Mouse (Mus musculus): ENCODE data around the gene Cct3. TPM values are rescaled to one million over a fixed set of nuclear protein-coding genes. Genes with fewer than 3 reads are reported as not detected.

The Cct3 gene
- polyA plus RNA-seq, 1 experiment from 2014 or later, result 151 TPM

GRCm38 (mm10) chr3:88350732-88351131, 53.8 kb downstream of the Cct3 start:
- ATAC-seq (no peak), DNase-seq (no peak)
- Histone ChIP-seq H3K27ac (ENCODE audit: low read depth) (no peak overlapping the region), H3K4me3 (ENCODE audit: low read depth, low read length) (no peak overlapping the region), H3K36me3 (replicated peaks; ENCODE audit: insufficient read depth, low read length) (peaks cover 96% of the 10 kb centered on the region), H3K4me2 (ENCODE audit: low read depth, low read length) (no peak overlapping the region), H3K9ac (replicated peaks) (no peak overlapping the region), H3K9me3 (ENCODE audit: low read length) (no peaks in the 10 kb centered on the region), H3K4me1 (ENCODE audit: insufficient read depth) (no peaks in the 10 kb centered on the region), H3K27me3 (ENCODE audit: insufficient read depth, low read length) (no peaks in the 10 kb centered on the region)
- 92% methylated on average over 13 of the region's 13 CpGs for WGBS (ENCODE audit: insufficient replicate concordance)
- TF ChIP-seq CTCF (IDR thresholded peaks at IDR 0.05; ENCODE audit: low read depth), result no peak

GRCm38 (mm10) chr3:88352907-88353306, 56.0 kb downstream of the Cct3 start:
- DNase-seq, result no peak

GRCm38 (mm10) chr3:88354396-88355165, 57.7 kb downstream of the Cct3 start:
- Histone ChIP-seq H3K4me3 (ENCODE audit: low read depth, low read length) (no peak overlapping the region), H3K27ac (ENCODE audit: low read depth) (no peak overlapping the region), H3K9ac (replicated peaks) (no peak overlapping the region), H3K9me3 (ENCODE audit: low read length) (no peaks in the 10 kb centered on the region), H3K4me2 (ENCODE audit: low read depth, low read length) (no peak overlapping the region), H3K36me3 (replicated peaks; ENCODE audit: insufficient read depth, low read length) (peaks cover 96% of the 10 kb centered on the region), H3K27me3 (ENCODE audit: insufficient read depth, low read length) (no peaks in the 10 kb centered on the region), H3K4me1 (ENCODE audit: insufficient read depth) (no peaks in the 10 kb centered on the region)
- no peak for TF ChIP-seq EP300 (IDR thresholded peaks at IDR 0.05; ENCODE audit: low read depth)
- peak; percentile 37 for TF ChIP-seq CTCF (IDR thresholded peaks at IDR 0.05; ENCODE audit: low read depth)
- DNase-seq (no peak), ATAC-seq (no peak)
- 94% methylated on average over 8 of the region's 8 CpGs for WGBS (ENCODE audit: insufficient replicate concordance)

More at GRCm38 (mm10) chr3:88352907-88353306, 56.0 kb downstream of the Cct3 start:
- Histone ChIP-seq H3K4me2 (ENCODE audit: low read depth, low read length) (no peak overlapping the region), H3K27me3 (ENCODE audit: insufficient read depth, low read length) (no peaks in the 10 kb centered on the region), H3K4me3 (ENCODE audit: low read depth, low read length) (no peak overlapping the region), H3K4me1 (ENCODE audit: insufficient read depth) (no peaks in the 10 kb centered on the region), H3K9ac (replicated peaks) (no peak overlapping the region), H3K36me3 (replicated peaks; ENCODE audit: insufficient read depth, low read length) (peaks cover 97% of the 10 kb centered on the region), H3K9me3 (ENCODE audit: low read length) (no peaks in the 10 kb centered on the region), H3K27ac (ENCODE audit: low read depth) (no peak overlapping the region)
- no peak for ATAC-seq
- TF ChIP-seq EP300 (IDR thresholded peaks at IDR 0.05; ENCODE audit: low read depth), result no peak
- no peak for TF ChIP-seq CTCF (IDR thresholded peaks at IDR 0.05; ENCODE audit: low read depth)
- WGBS (ENCODE audit: insufficient replicate concordance), result 93% methylated on average over 9 of the region's 9 CpGs

GRCm38 (mm10) chr3:88359584-88359983, 62.7 kb downstream of the Cct3 start:
- Histone ChIP-seq H3K27me3 (ENCODE audit: insufficient read depth, low read length) (no peaks in the 10 kb centered on the region), H3K4me1 (ENCODE audit: insufficient read depth) (peaks cover 16% of the 10 kb centered on the region; the same call in 1 of the 2 replicates), H3K4me2 (ENCODE audit: low read depth, low read length) (no peak overlapping the region), H3K9me3 (ENCODE audit: low read length) (no peaks in the 10 kb centered on the region), H3K27ac (ENCODE audit: low read depth) (no peak overlapping the region), H3K4me3 (ENCODE audit: low read depth, low read length) (no peak overlapping the region), H3K9ac (replicated peaks) (no peak overlapping the region), H3K36me3 (replicated peaks; ENCODE audit: insufficient read depth, low read length) (peaks cover 81% of the 10 kb centered on the region)
- DNase-seq, result no peak
- WGBS (ENCODE audit: insufficient replicate concordance), result 78% methylated on average over 5 of the region's 5 CpGs
- TF ChIP-seq CTCF (IDR thresholded peaks at IDR 0.05; ENCODE audit: low read depth) (no peak), EP300 (IDR thresholded peaks at IDR 0.05; ENCODE audit: low read depth) (no peak)
- ATAC-seq, result no peak

GRCm38 (mm10) chr3:88359989-88360388, 63.1 kb downstream of the Cct3 start:
- Histone ChIP-seq H3K36me3 (replicated peaks; ENCODE audit: insufficient read depth, low read length) (peaks cover 77% of the 10 kb centered on the region), H3K27ac (ENCODE audit: low read depth) (no peak overlapping the region)
- 73% methylated on average over 3 of the region's 3 CpGs for WGBS (ENCODE audit: insufficient replicate concordance)

GRCm38 (mm10) chr3:88361096-88361495, 64.2 kb downstream of the Cct3 start:
- WGBS (ENCODE audit: insufficient replicate concordance), result 41% methylated on average over 6 of the region's 6 CpGs
- TF ChIP-seq EP300 (IDR thresholded peaks at IDR 0.05; ENCODE audit: low read depth) (no peak), CTCF (IDR thresholded peaks at IDR 0.05; ENCODE audit: low read depth) (no peak)
- no peaks in the 10 kb centered on the region for H3K9me3 ChIP-seq (ENCODE audit: low read length)
- ATAC-seq, result no peak
- no peak overlapping the region for H3K4me3 ChIP-seq (ENCODE audit: low read depth, low read length)
- H3K27ac ChIP-seq (ENCODE audit: low read depth), result no peak overlapping the region
- H3K4me1 ChIP-seq (ENCODE audit: insufficient read depth), result peaks cover 20% of the 10 kb centered on the region
- peaks cover 67% of the 10 kb centered on the region for H3K36me3 ChIP-seq (replicated peaks; ENCODE audit: insufficient read depth, low read length)
- H3K27me3 ChIP-seq (ENCODE audit: insufficient read depth, low read length), result peaks cover 11% of the 10 kb centered on the region
- H3K9ac ChIP-seq (replicated peaks), result no peak overlapping the region
- no peak for DNase-seq
- H3K4me2 ChIP-seq (ENCODE audit: low read depth, low read length), result no peak overlapping the region

More at GRCm38 (mm10) chr3:88359989-88360388, 63.1 kb downstream of the Cct3 start:
- ATAC-seq, result no peak
- TF ChIP-seq CTCF (IDR thresholded peaks at IDR 0.05; ENCODE audit: low read depth) (no peak), EP300 (IDR thresholded peaks at IDR 0.05; ENCODE audit: low read depth) (no peak)
- H3K4me1 ChIP-seq (ENCODE audit: insufficient read depth), result peaks cover 19% of the 10 kb centered on the region; the same call in 1 of the 2 replicates
- no peaks in the 10 kb centered on the region for H3K27me3 ChIP-seq (ENCODE audit: insufficient read depth, low read length)
- H3K9me3 ChIP-seq (ENCODE audit: low read length), result no peaks in the 10 kb centered on the region
- no peak overlapping the region for H3K4me2 ChIP-seq (ENCODE audit: low read depth, low read length)
- no peak overlapping the region for H3K4me3 ChIP-seq (ENCODE audit: low read depth, low read length)
- no peak for DNase-seq
- H3K9ac ChIP-seq (replicated peaks), result no peak overlapping the region
